Mouse (Mus musculus) intestine, embryonic 14.5 days (tissue): ENCODE measurements at regions not wholly inside any gene's neighbourhood (a gene's known extent, or its start where the extent isn't known, plus 50 kb on each side); places are given as distances from the start of the nearest gene placed in this dataset.

Experiments used
- ATAC-seq: fragments of 200-750 bp; cut with Nextera tagmentation; replicated peaks from 2 replicates; pipeline ENCODE4 v1.8.0; 2017; ENCODE audit warnings: low read depth, moderate number of reproducible peaks, moderate TSS enrichment, moderate library complexity; ENCODE audit not compliant: low FRiP score, low TSS enrichment
- DNase-seq: peaks from one replicate; pipeline ENCODE4 v3.0.0-alpha.2; 2018; ENCODE audit warnings: low spot score
- H3K27ac ChIP-seq: fragments of 300-500 bp; sonication (generic); 2 replicates; pipeline ENCODE4 v1.5.1; 2014; ENCODE audit warnings: low read depth, mild to moderate bottlenecking, control low read depth
- H3K27me3 ChIP-seq: fragments of 300-500 bp; sonication (generic); replicated peaks from 2 replicates; pipeline ENCODE4 v1.6.1; 2014; ENCODE audit warnings: low read length, control low read depth; ENCODE audit not compliant: control insufficient read depth, insufficient read depth
- H3K36me3 ChIP-seq: fragments of 300-500 bp; sonication (generic); 2 replicates; pipeline ENCODE4 v1.6.1; 2014; ENCODE audit warnings: low read length, control low read depth; ENCODE audit not compliant: control insufficient read depth, insufficient read depth
- H3K4me1 ChIP-seq: fragments of 300-500 bp; sonication (generic); replicated peaks from 2 replicates; pipeline ENCODE4 v1.6.1; 2014; ENCODE audit warnings: low read length, control low read depth, mixed read lengths; ENCODE audit not compliant: control insufficient read depth, insufficient read depth
- H3K4me2 ChIP-seq: fragments of 300-500 bp; sonication (generic); 2 replicates; pipeline ENCODE4 v1.6.1; 2014; ENCODE audit warnings: low read length
- H3K4me3 ChIP-seq: fragments of 300-500 bp; sonication (generic); 2 replicates; pipeline ENCODE4 v1.5.1; 2014; ENCODE audit warnings: low read depth, low read length, control low read depth, mixed read lengths
- H3K9ac ChIP-seq: fragments of 300-500 bp; sonication (generic); 2 replicates; pipeline ENCODE4 v1.6.1; 2014; ENCODE audit warnings: mild to moderate bottlenecking, low read length
- H3K9me3 ChIP-seq: fragments of 300-500 bp; sonication (generic); 2 replicates; pipeline ENCODE4 v1.6.1; 2016; ENCODE audit warnings: low read length, control low read depth; ENCODE audit not compliant: control insufficient read depth
- WGBS: fragments of 180-500 bp; shearing (Covaris S2); extraction: QIAGEN DNeasy Blood & Tissue Kit; methylation state at CpG from one replicate; pipeline ENCODE4 v1.1.7; 2014; 5-methylcytosine and 5-hydroxymethylcytosine counted together

DNA sequence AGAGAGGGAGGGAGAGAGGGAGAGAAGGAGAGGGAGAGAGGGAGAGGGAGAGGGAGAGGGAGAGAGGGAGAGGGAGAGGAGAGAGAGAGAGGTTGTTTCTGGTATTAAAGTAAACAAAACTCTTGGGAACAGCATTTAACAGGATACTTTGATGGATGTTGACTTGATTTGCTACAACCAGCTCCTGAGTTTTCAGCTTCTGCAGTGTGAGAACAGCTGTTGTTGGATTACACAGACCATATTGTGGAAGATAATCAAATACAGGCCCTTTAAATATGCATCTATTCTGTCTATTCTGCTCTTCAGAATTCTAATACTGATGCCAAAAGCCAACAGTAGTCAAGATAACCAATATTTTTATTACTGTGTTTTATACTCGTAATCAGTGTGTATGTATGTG lies 64.4 kb upstream of the Bmper start:
- ATAC-seq (no peak), DNase-seq (no peak)
- Histone ChIP-seq H3K9ac (no peak overlapping the region), H3K4me1 (no peaks in the 10 kb centered on the region; the same call in 1 of the 2 replicates), H3K36me3 (no peaks in the 10 kb centered on the region), H3K4me2 (no peak overlapping the region), H3K27ac (no peak overlapping the region), H3K27me3 (no peaks in the 10 kb centered on the region), H3K4me3 (no peak overlapping the region), H3K9me3 (no peaks in the 10 kb centered on the region)
- 60% methylated on average over 1 of the region's 1 CpGs for WGBS

GRCm38 (mm10) chr9:23161346-23161745 lies 61.5 kb upstream of the Bmper start:
- Histone ChIP-seq H3K36me3 (no peaks in the 10 kb centered on the region), H3K4me1 (no peaks in the 10 kb centered on the region; the same call in 1 of the 2 replicates), H3K4me3 (no peak overlapping the region), H3K27me3 (no peaks in the 10 kb centered on the region), H3K9me3 (no peaks in the 10 kb centered on the region), H3K9ac (no peak overlapping the region), H3K4me2 (no peak overlapping the region), H3K27ac (no peak overlapping the region)
- 57% methylated on average over 7 of the region's 7 CpGs for WGBS
- DNase-seq (no peak), ATAC-seq (no peak)

GRCm38 (mm10) chr9:23167056-23167591 lies 55.8 kb upstream of the Bmper start:
- H3K27me3 ChIP-seq, result no peaks in the 10 kb centered on the region
- H3K4me1 ChIP-seq, result no peaks in the 10 kb centered on the region
- H3K36me3 ChIP-seq, result no peaks in the 10 kb centered on the region
- no peaks in the 10 kb centered on the region for H3K9me3 ChIP-seq
- H3K27ac ChIP-seq, result no peak overlapping the region
- no peak for DNase-seq
- no peak overlapping the region for H3K9ac ChIP-seq
- H3K4me2 ChIP-seq, result no peak overlapping the region
- H3K4me3 ChIP-seq, result no peak overlapping the region
- no peak for ATAC-seq
- 39% methylated on average over 2 of the region's 2 CpGs for WGBS

DNA sequence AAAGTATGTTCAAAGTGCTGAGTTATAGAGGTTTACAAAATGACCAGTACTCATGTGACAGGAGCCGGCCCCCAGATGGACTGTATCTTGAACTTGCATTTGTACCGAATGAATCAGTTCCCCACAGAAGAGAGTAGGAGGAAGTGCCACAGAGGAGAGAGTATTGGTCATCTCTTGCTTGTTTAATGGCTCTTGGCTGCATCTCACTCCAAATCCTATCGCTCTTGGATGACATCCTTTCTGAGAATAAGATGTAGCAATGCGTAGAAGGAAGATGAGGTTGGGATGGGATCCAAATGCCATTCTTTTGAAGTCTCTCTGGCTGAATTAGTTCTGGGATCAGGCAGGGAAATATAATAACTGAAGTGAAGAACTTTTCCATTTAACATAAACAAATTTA lies 55.2 kb upstream of the Bmper start:
- Histone ChIP-seq H3K27ac (no peak overlapping the region), H3K9ac (no peak overlapping the region), H3K4me1 (no peaks in the 10 kb centered on the region), H3K27me3 (no peaks in the 10 kb centered on the region), H3K9me3 (no peaks in the 10 kb centered on the region), H3K4me2 (no peak overlapping the region), H3K4me3 (no peak overlapping the region), H3K36me3 (no peaks in the 10 kb centered on the region)
- DNase-seq (no peak), ATAC-seq (no peak)
- WGBS, result 63% methylated on average over 4 of the region's 4 CpGs

GRCm38 (mm10) chr9:23168149-23168548 lies 54.7 kb upstream of the Bmper start:
- H3K4me3 ChIP-seq, result no peak overlapping the region
- no peak for DNase-seq
- H3K27me3 ChIP-seq, result no peaks in the 10 kb centered on the region
- H3K4me1 ChIP-seq, result no peaks in the 10 kb centered on the region
- no peaks in the 10 kb centered on the region for H3K9me3 ChIP-seq
- 59% methylated on average over 4 of the region's 4 CpGs for whole genome bisulfite sequencing
- no peak for ATAC-seq
- no peak overlapping the region for H3K9ac ChIP-seq
- H3K36me3 ChIP-seq, result no peaks in the 10 kb centered on the region
- H3K4me2 ChIP-seq, result no peak overlapping the region
- no peak overlapping the region for H3K27ac ChIP-seq

GRCm38 (mm10) chr9:23171361-23171760 lies 51.5 kb upstream of the Bmper start:
- DNase-seq, result no peak
- H3K9ac ChIP-seq, result no peak overlapping the region
- no peak for ATAC-seq
- H3K4me3 ChIP-seq, result no peak overlapping the region
- H3K27ac ChIP-seq, result no peak overlapping the region
- no peak overlapping the region for H3K4me2 ChIP-seq
- H3K9me3 ChIP-seq, result no peaks in the 10 kb centered on the region
- no peaks in the 10 kb centered on the region for H3K4me1 ChIP-seq
- WGBS, result 96% methylated on average over 1 of the region's 1 CpGs
- H3K27me3 ChIP-seq, result no peaks in the 10 kb centered on the region
- no peaks in the 10 kb centered on the region for H3K36me3 ChIP-seq
